Mouse (Mus musculus) E14TG2a.4 (cell line): ENCODE measurements around the gene Gm49336.

Experiments used
- CTCF ChIP-seq: conservative IDR thresholded peaks from 2 replicates; pipeline ENCODE4 v1.5.1; 2014; ENCODE audit warnings: low read length
- NANOG ChIP-seq: IDR thresholded peaks from 2 replicates; pipeline ENCODE4 v1.6.1; 2014; ENCODE audit warnings: borderline replicate concordance, low read length, mixed read lengths

GRCm38 (mm10) chr14:60250879-60251278 is 428 bp downstream of the Gm49336 start:
- no peak for TF ChIP-seq CTCF
- TF ChIP-seq NANOG, result no peak
